Mouse (Mus musculus) neural tube, embryonic 13.5 days (tissue): ENCODE results near the gene Cep112. TPM values are rescaled to one million over a fixed set of nuclear protein-coding genes. Genes with fewer than 3 reads are reported as not detected.
"Not testable (repeated sequence)": the region's sequence is repeated elsewhere in the genome, so short reads cannot be mapped to it uniquely, and the experiment has no call there.

Experiments used
- ATAC-seq: fragments of 200-750 bp; cut with Nextera tagmentation; 2 replicates; pipeline ENCODE4 v1.8.0; 2017; ENCODE audit warnings: low read depth, mild to moderate bottlenecking, moderate TSS enrichment, moderate library complexity
- H3K27ac ChIP-seq: fragments of 300-500 bp; sonication (generic); replicated peaks from 2 replicates; pipeline ENCODE4 v1.5.1; 2015; ENCODE audit warnings: moderate library complexity, mild to moderate bottlenecking, inconsistent platforms
- H3K27me3 ChIP-seq: fragments of 300-500 bp; sonication (generic); 2 replicates; pipeline ENCODE4 v1.6.1; 2015; ENCODE audit warnings: mild to moderate bottlenecking, inconsistent platforms
- H3K36me3 ChIP-seq: fragments of 300-500 bp; sonication (generic); 2 replicates; pipeline ENCODE4 v1.6.1; 2015; ENCODE audit warnings: mild to moderate bottlenecking, inconsistent platforms
- H3K4me1 ChIP-seq: fragments of 300-500 bp; sonication (generic); replicated peaks from 2 replicates; pipeline ENCODE4 v1.6.1; 2015; ENCODE audit warnings: inconsistent platforms
- H3K4me2 ChIP-seq: fragments of 300-500 bp; sonication (generic); 2 replicates; pipeline ENCODE4 v1.6.1; 2015; ENCODE audit warnings: inconsistent platforms, mild to moderate bottlenecking, moderate library complexity
- H3K4me3 ChIP-seq: fragments of 300-500 bp; sonication (generic); 2 replicates; pipeline ENCODE4 v1.5.1; 2015; ENCODE audit warnings: mild to moderate bottlenecking, inconsistent platforms
- H3K9ac ChIP-seq: fragments of 300-500 bp; sonication (generic); 2 replicates; pipeline ENCODE4 v1.6.1; 2015; ENCODE audit warnings: moderate library complexity, mild to moderate bottlenecking, inconsistent platforms
- H3K9me3 ChIP-seq: fragments of 300-500 bp; sonication (generic); 2 replicates; pipeline ENCODE4 v1.6.1; 2016; ENCODE audit warnings: inconsistent platforms
- WGBS: fragments of 180-500 bp; shearing (Covaris S2); methylation state at CpG from one replicate; pipeline ENCODE4 v1.1.7; 2015; 5-methylcytosine and 5-hydroxymethylcytosine counted together
- polyA plus RNA-seq: library from polyadenylated mRNA; unstranded; fragments of >200 nt; fragmentation: Nextera tagmentation; extraction: Ambion mirVana; gene quantifications from 2 replicates; pipeline ENCODE4 v1.2.1, GENCODE M21; 2015

Cep112 gene
- polyA plus RNA-seq, 1 experiment from 2014 or later, result 6.1 TPM

GRCm38 (mm10) chr11:108865746-108866145 lies 440.8 kb downstream of the Cep112 start:
- 67% methylated on average over 8 of the region's 8 CpGs for WGBS
- ATAC-seq, result no peak

DNA sequence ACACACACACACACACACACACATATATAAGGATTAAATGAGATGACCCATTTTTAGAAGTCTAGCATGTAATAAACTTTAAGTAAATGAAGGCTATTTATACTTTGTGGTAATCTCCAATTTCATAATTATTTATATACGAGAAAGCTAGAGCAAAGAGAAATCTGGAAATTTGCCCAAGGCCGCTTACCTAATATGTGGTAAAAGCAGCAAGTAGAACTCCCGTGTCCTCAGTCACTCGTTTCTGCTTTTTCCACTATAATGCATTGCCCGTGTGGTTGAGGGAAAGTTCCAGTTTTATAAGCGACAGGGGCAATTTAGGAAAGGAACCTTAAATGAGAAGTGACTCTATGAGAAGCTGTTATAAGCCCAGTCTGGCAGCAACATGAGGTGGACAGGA lies 442.5 kb downstream of the Cep112 start:
- H3K9me3 ChIP-seq, result no peaks in the 10 kb centered on the region
- H3K27ac ChIP-seq, result no peak overlapping the region
- no peaks in the 10 kb centered on the region for H3K27me3 ChIP-seq
- 93% methylated on average over 6 of the region's 6 CpGs for WGBS
- no peak for ATAC-seq
- no peaks in the 10 kb centered on the region for H3K4me1 ChIP-seq
- H3K4me3 ChIP-seq, result no peak overlapping the region
- no peaks in the 10 kb centered on the region for H3K36me3 ChIP-seq
- H3K4me2 ChIP-seq, result no peak overlapping the region
- H3K9ac ChIP-seq, result no peak overlapping the region

More at GRCm38 (mm10) chr11:108865746-108866145, 440.8 kb downstream of the Cep112 start:
- Histone ChIP-seq H3K4me3 (no peak overlapping the region), H3K4me2 (no peak overlapping the region), H3K27ac (no peak overlapping the region), H3K9ac (no peak overlapping the region), H3K4me1 (no peaks in the 10 kb centered on the region), H3K9me3 (no peaks in the 10 kb centered on the region), H3K27me3 (no peaks in the 10 kb centered on the region), H3K36me3 (no peaks in the 10 kb centered on the region)

DNA sequence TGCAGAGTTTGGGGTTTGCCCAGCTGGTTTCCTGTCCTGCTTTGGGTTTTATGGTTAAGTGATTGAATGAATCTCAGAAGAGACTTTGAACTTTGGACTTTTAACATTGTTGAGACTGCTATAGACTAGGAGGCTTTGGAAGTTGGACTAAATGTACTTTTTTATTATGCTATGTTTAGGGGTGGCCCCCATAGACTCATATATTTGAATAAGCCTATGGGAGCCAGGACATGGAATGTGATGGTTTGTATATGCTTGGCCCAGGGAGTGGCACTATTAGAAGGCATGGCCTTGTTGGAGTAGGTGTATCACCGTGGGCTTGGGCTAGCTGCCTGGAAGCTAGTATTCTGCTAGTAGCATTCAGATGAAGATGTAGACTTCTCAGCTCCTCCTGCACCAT lies 446.3 kb downstream of the Cep112 start:
- H3K4me3 ChIP-seq, ATAC-seq, H3K36me3 ChIP-seq, H3K4me1 ChIP-seq, H3K27ac ChIP-seq, H3K9ac ChIP-seq, H3K4me2 ChIP-seq, H3K27me3 ChIP-seq, H3K9me3 ChIP-seq: not testable (repeated sequence)
- WGBS, result 96% methylated on average over 1 of the region's 1 CpGs

DNA sequence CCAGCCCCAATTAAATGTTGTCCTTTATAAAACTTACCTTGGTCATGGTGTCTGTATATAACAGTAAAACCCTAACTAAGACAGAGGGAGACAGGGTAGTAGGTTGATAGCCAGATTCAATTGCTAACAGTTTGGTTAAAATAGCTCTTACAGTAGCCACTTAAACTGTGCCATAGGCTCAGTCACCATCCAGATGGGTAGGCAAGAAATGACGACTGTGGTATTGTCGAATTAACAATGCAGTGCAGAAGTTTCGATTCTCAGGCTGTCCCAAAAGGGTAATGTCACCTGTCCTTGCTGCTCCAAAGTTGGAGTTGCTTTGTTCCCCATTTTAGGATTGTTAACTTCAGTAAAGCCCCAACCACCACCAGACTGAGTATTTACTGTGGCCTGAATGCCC lies 446.8 kb downstream of the Cep112 start:
- 95% methylated on average over 3 of the region's 3 CpGs for WGBS
- no peak overlapping the region for H3K9ac ChIP-seq
- H3K27ac ChIP-seq, result no peak overlapping the region
- H3K9me3 ChIP-seq, result no peaks in the 10 kb centered on the region
- H3K36me3 ChIP-seq, result no peaks in the 10 kb centered on the region
- no peak overlapping the region for H3K4me2 ChIP-seq
- no peak overlapping the region for H3K4me3 ChIP-seq
- no peaks in the 10 kb centered on the region for H3K27me3 ChIP-seq
- ATAC-seq, result no peak
- no peaks in the 10 kb centered on the region for H3K4me1 ChIP-seq

GRCm38 (mm10) chr11:108876633-108877205 lies 451.7 kb downstream of the Cep112 start:
- H3K4me2 ChIP-seq, result no peak overlapping the region
- no peak for ATAC-seq
- H3K4me1 ChIP-seq, result no peaks in the 10 kb centered on the region
- H3K9me3 ChIP-seq, result no peaks in the 10 kb centered on the region
- no peaks in the 10 kb centered on the region for H3K36me3 ChIP-seq
- no peaks in the 10 kb centered on the region for H3K27me3 ChIP-seq
- no peak overlapping the region for H3K4me3 ChIP-seq
- no peak overlapping the region for H3K9ac ChIP-seq
- WGBS, result 87% methylated on average over 7 of the region's 7 CpGs
- H3K27ac ChIP-seq, result no peak overlapping the region

GRCm38 (mm10) chr11:108877520-108877919 lies 452.5 kb downstream of the Cep112 start:
- ATAC-seq, result no peak
- H3K4me2 ChIP-seq, result no peak overlapping the region
- no peak overlapping the region for H3K4me3 ChIP-seq
- H3K36me3 ChIP-seq, result no peaks in the 10 kb centered on the region
- no peak overlapping the region for H3K27ac ChIP-seq
- H3K9ac ChIP-seq, result no peak overlapping the region
- no peaks in the 10 kb centered on the region for H3K4me1 ChIP-seq
- WGBS, result 77% methylated on average over 5 of the region's 5 CpGs
- H3K27me3 ChIP-seq, result no peaks in the 10 kb centered on the region
- H3K9me3 ChIP-seq, result no peaks in the 10 kb centered on the region

GRCm38 (mm10) chr11:108880546-108880945 lies 455.6 kb downstream of the Cep112 start:
- WGBS, result 92% methylated on average over 4 of the region's 4 CpGs
- no peaks in the 10 kb centered on the region for H3K36me3 ChIP-seq
- no peaks in the 10 kb centered on the region for H3K9me3 ChIP-seq
- no peak overlapping the region for H3K27ac ChIP-seq
- no peak overlapping the region for H3K4me2 ChIP-seq
- no peak overlapping the region for H3K9ac ChIP-seq
- H3K4me1 ChIP-seq, result peaks cover 4% of the 10 kb centered on the region
- H3K27me3 ChIP-seq, result no peaks in the 10 kb centered on the region
- ATAC-seq, result no peak
- no peak overlapping the region for H3K4me3 ChIP-seq

GRCm38 (mm10) chr11:108881662-108882061 lies 456.7 kb downstream of the Cep112 start:
- WGBS, result 90% methylated on average over 5 of the region's 5 CpGs
- Histone ChIP-seq H3K4me2 (no peak overlapping the region), H3K27ac (no peak overlapping the region), H3K9me3 (no peaks in the 10 kb centered on the region), H3K9ac (no peak overlapping the region), H3K27me3 (no peaks in the 10 kb centered on the region), H3K36me3 (no peaks in the 10 kb centered on the region), H3K4me1 (peaks cover 7% of the 10 kb centered on the region), H3K4me3 (no peak overlapping the region)
- ATAC-seq, result no peak

GRCm38 (mm10) chr11:108885276-108885896 lies 460.4 kb downstream of the Cep112 start:
- Histone ChIP-seq H3K9me3 (no peaks in the 10 kb centered on the region), H3K4me3 (no peak overlapping the region), H3K27ac (peak overlapping the region; percentile 33; the same call in 1 of the 2 replicates), H3K36me3 (no peaks in the 10 kb centered on the region), H3K27me3 (no peaks in the 10 kb centered on the region), H3K4me2 (no peak overlapping the region), H3K4me1 (peaks cover 16% of the 10 kb centered on the region), H3K9ac (no peak overlapping the region)
- no peak for ATAC-seq
- whole genome bisulfite sequencing, result 32% methylated on average over 19 of the region's 19 CpGs

DNA sequence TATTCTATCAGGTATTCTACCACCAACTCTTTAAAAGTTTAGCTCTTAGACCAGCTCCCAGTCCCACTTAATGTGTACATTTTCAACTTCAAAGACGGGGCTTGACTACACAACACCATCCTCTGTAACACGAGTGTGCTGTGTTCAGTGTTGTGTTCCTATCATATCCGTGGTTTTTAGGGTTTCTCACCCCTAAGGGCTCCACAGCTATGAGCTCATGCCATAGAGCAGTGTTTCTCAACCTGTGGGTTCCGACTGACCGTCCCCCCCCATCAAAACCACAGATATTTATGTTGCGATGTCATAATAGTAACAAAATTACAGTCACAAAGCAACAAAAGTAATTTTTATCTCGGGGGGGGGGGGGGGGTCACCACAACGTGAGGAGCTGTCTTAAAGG lies 461.1 kb downstream of the Cep112 start:
- Histone ChIP-seq H3K9ac (no peak overlapping the region), H3K4me2 (no peak overlapping the region), H3K27ac (no peak overlapping the region), H3K9me3 (no peaks in the 10 kb centered on the region), H3K4me1 (peaks cover 22% of the 10 kb centered on the region), H3K36me3 (no peaks in the 10 kb centered on the region), H3K27me3 (no peaks in the 10 kb centered on the region), H3K4me3 (no peak overlapping the region)
- ATAC-seq, result no peak
- WGBS, result 86% methylated on average over 8 of the region's 8 CpGs

GRCm38 (mm10) chr11:108889121-108889520 lies 464.1 kb downstream of the Cep112 start:
- no peaks in the 10 kb centered on the region for H3K9me3 ChIP-seq
- no peak overlapping the region for H3K4me3 ChIP-seq
- ATAC-seq, result no peak
- no peak overlapping the region for H3K4me2 ChIP-seq
- H3K27me3 ChIP-seq, result peaks cover 6% of the 10 kb centered on the region; the same call in 1 of the 2 replicates
- H3K27ac ChIP-seq, result no peak overlapping the region
- no peak overlapping the region for H3K9ac ChIP-seq
- WGBS, result 52% methylated on average over 11 of the region's 11 CpGs
- no peaks in the 10 kb centered on the region for H3K36me3 ChIP-seq
- peaks cover 50% of the 10 kb centered on the region for H3K4me1 ChIP-seq

DNA sequence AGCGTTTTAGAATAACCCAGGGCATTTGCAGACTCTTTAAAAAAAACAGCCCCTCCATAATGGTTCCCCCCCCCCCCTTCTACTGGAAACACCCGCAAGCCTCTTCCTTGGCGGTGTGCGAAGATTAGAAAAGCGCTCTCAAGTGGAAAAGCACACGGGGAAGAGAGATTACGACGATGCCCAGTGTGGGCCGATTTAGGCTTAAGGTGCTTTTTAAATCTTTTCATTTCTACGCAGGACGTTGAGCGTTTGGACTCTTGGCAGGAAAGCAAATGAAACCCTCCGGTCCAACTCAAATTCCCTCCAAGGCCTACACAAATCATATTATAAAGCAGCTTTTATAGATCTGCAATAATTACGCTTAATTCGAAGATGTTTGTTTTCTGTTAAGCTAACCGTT lies 465.6 kb downstream of the Cep112 start:
- H3K4me1 ChIP-seq, result peaks cover 51% of the 10 kb centered on the region
- peaks cover 6% of the 10 kb centered on the region; the same call in 1 of the 2 replicates for H3K27me3 ChIP-seq
- H3K27ac ChIP-seq, result peak overlapping the region; percentile 54; the same call in 1 of the 2 replicates
- peak; percentile 34; the same call in 1 of the 2 replicates for ATAC-seq
- no peaks in the 10 kb centered on the region for H3K36me3 ChIP-seq
- peak overlapping the region; percentile 56 for H3K9ac ChIP-seq
- peak overlapping the region; percentile 34 for H3K4me3 ChIP-seq
- 21% methylated on average over 16 of the region's 16 CpGs for WGBS
- peak overlapping the region; percentile 61 for H3K4me2 ChIP-seq
- H3K9me3 ChIP-seq, result no peaks in the 10 kb centered on the region
